Comparison of ENCODE assay signal across 8 mouse cellular contexts in genomic region chr5:103568034-103568433, GRCm38 (mm10).
"Had no signal": no experiment of that assay in that cellular context is flagged by ENCODE, and none has a peak within 500 bp of the region (broad histone marks: within the 10 kb centered on the region; RNA-seq: fewer than 3 reads in every experiment).

No protein-coding gene starts in this region.

- H3K9me3 ChIP-seq: liver, embryonic 13.5 days had no signal

- H3K27ac ChIP-seq: liver, embryonic 13.5 days had no signal

- H3K4me3 ChIP-seq: liver, embryonic 13.5 days had no signal

- H3K4me1 ChIP-seq: liver, embryonic 13.5 days had no signal

- H3K9ac ChIP-seq: liver, embryonic 13.5 days had no signal

- DNase-seq: liver, embryonic 13.5 days; lung, adult 2 months; lung, postnatal 14 days; lung, postnatal 4 days; midbrain, embryonic 14.5 days; thymus, adult 18-20 months; thymus, postnatal 36 days had no signal

- H3K36me3 ChIP-seq: liver, embryonic 13.5 days had no signal

- H3K27me3 ChIP-seq: liver, embryonic 13.5 days had no signal

- H3K4me2 ChIP-seq: liver, embryonic 13.5 days; midbrain, embryonic 11.5 days had no signal
